Mouse (Mus musculus) cortical plate, adult 2 months (tissue): ENCODE measurements around the gene Slc7a15.

Source experiments
- CTCF ChIP-seq: fragments of 200-500 bp; IDR thresholded peaks from 2 replicates; pipeline ENCODE4 v1.5.1; 2011; ENCODE audit warnings: mild to moderate bottlenecking, control low read depth, low read length; ENCODE audit not compliant: insufficient read depth; ENCODE audit errors: extremely low read depth
- POLR2A ChIP-seq: fragments of 200-500 bp; IDR thresholded peaks from 2 replicates; pipeline ENCODE4 v1.6.1; 2011; ENCODE audit warnings: mild to moderate bottlenecking, low read length, control low read depth; ENCODE audit not compliant: insufficient read depth; ENCODE audit errors: extremely low read depth

GRCm38 (mm10) chr12:8545066-8545610 lies 53.7 kb downstream of the Slc7a15 start:
- TF ChIP-seq POLR2A (no peak), CTCF (no peak)
